Mouse (Mus musculus) myocyte (in vitro differentiated cells): ENCODE measurements around the gene Bcar3.

Experiments used
- CEBPB ChIP-seq: IDR thresholded peaks from 2 replicates; pipeline ENCODE4 v1.6.1; 2011; ENCODE audit warnings: mild to moderate bottlenecking, moderate library complexity; ENCODE audit not compliant: poor library complexity, insufficient read depth, severe bottlenecking
- E2F4 ChIP-seq: IDR thresholded peaks from one replicate; pipeline ENCODE4 v1.6.1; 2011; ENCODE audit warnings: mild to moderate bottlenecking, control low read depth, moderate library complexity; ENCODE audit not compliant: insufficient read depth
- MYOG ChIP-seq, 3 experiments: IDR thresholded peaks; one replicate each; pipeline ENCODE4 v1.6.1; 2011; ENCODE audit warnings: control low read depth in 2 of 3, low read depth in 2 of 3, mild to moderate bottlenecking in 2 of 3; ENCODE audit not compliant: insufficient read length in 2 of 3, control insufficient read depth in 1 of 3, insufficient read depth in 1 of 3
- POLR2A ChIP-seq: IDR thresholded peaks from one replicate; pipeline ENCODE4 v1.6.1; 2011; ENCODE audit warnings: low read depth, mild to moderate bottlenecking, control low read depth, moderate library complexity; ENCODE audit not compliant: insufficient read length
- POLR2AphosphoS2 ChIP-seq: IDR thresholded peaks from one replicate; pipeline ENCODE4 v1.6.1; 2011; ENCODE audit warnings: low read depth, control low read depth; ENCODE audit not compliant: insufficient read length
- REST ChIP-seq: IDR thresholded peaks from one replicate; pipeline ENCODE4 v1.6.1; 2011; ENCODE audit warnings: mild to moderate bottlenecking, control low read depth, moderate library complexity; ENCODE audit not compliant: insufficient read depth, insufficient read length
- TCF3 ChIP-seq: IDR thresholded peaks from one replicate; pipeline ENCODE4 v1.6.1; 2011; ENCODE audit warnings: low read depth, control low read depth; ENCODE audit not compliant: insufficient read length
- USF1 ChIP-seq: IDR thresholded peaks from one replicate; pipeline ENCODE4 v1.6.1; 2011; ENCODE audit warnings: low read depth, mild to moderate bottlenecking, control low read depth, moderate library complexity

- TF ChIP-seq REST, result no peak
- TF ChIP-seq POLR2A, result no peak
- TF ChIP-seq USF1, result no peak
- no peak for TF ChIP-seq CEBPB
- TF ChIP-seq E2F4, result no peak
- no peak for TF ChIP-seq POLR2AphosphoS2
- TF ChIP-seq TCF3, result no peak
- TF ChIP-seq MYOG (IDR thresholded peaks at IDR 0.05; ENCODE audit: control insufficient read depth in 1 of 3, insufficient read depth in 1 of 3, insufficient read length in 2 of 3, low read depth in 2 of 3), result no peak
These were observed 10.6 kb downstream of the Bcar3 start for GRCm38 (mm10) chr3:122304560-122304959.
